Mouse (Mus musculus) erythroblast, embryonic 14.5 days (primary cell): ENCODE data around the gene B3gat2. TPM values are rescaled to one million over a fixed set of nuclear protein-coding genes. Genes with fewer than 3 reads are reported as not detected.

Source experiments
- H3K27me3 ChIP-seq: 2 replicates; pipeline ENCODE4 v1.6.1; 2012; ENCODE audit warnings: inconsistent platforms; ENCODE audit not compliant: control insufficient read depth
- H3K36me3 ChIP-seq: 2 replicates; pipeline ENCODE4 v1.6.1; 2012; ENCODE audit warnings: mild to moderate bottlenecking, inconsistent platforms; ENCODE audit not compliant: control insufficient read depth
- H3K4me1 ChIP-seq: 2 replicates; pipeline ENCODE4 v1.6.1; 2012; ENCODE audit warnings: inconsistent platforms; ENCODE audit not compliant: control insufficient read depth
- H3K4me3 ChIP-seq: replicated peaks from 2 replicates; pipeline ENCODE3; 2012; ENCODE audit warnings: moderate library complexity, mild to moderate bottlenecking, inconsistent platforms
- H3K9me3 ChIP-seq: 2 replicates; pipeline ENCODE4 v1.6.1; 2012; ENCODE audit warnings: low read length, inconsistent platforms, mixed read lengths; ENCODE audit not compliant: control insufficient read depth
- GATA1 ChIP-seq: IDR thresholded peaks from 2 replicates; pipeline ENCODE4 v1.6.1; 2012; ENCODE audit warnings: low read length, inconsistent platforms, mixed read lengths
- TAL1 ChIP-seq: IDR thresholded peaks from 3 replicates; pipeline ENCODE4 v1.6.1; 2012; ENCODE audit warnings: low read length, inconsistent platforms, mixed read lengths
- polyA plus RNA-seq: library from polyadenylated mRNA; stranded (reverse); fragments of >175 nt; gene quantifications from 2 replicates; pipeline ENCODE4 v1.2.3, GENCODE M21; 2012

Gene B3gat2
- polyA plus RNA-seq, 1 experiment: 0.01 TPM

DNA sequence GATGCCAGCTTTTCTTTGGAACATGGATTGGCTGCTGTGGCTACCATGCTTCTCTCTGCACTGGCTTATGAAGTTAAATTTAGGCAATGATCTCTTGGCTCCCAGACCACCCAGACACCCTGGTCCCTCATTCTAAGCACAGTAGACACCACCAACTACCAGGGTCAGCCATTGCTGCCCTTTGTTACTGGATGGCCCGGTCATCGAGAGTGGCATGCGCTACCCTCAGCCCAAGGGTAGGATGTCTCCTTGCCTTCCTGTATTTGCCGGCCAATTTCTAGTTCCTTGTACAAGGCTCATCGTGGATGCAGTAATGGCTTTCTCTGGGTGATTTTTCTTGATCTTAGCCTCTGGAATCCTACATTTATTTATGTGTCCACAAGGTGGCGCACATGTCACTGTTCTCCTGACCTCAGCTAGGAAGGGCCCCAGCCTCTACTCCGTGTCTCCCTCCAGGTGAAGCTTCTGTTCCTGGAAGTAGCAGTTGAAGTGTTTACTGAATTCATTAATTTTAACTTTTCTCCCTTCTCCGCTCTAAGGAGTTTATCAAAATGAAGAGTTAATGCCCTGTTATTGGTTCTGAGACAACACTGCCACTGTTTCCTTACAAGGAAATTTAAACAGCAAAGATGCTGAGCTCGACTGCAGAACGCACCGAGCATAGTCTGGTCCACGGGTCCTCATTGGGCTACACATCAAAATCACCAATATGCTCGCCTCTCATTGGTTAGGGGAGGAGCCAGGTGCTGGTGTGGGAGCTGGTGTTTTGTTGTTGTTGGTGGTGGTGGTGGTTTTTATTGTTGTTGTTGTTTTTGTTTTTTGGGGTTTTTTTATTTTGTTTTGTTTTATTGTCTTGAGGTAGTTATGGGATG is 65.6 kb downstream of the B3gat2 start:
- H3K36me3 ChIP-seq: no peaks in the 10 kb centered on the region
- no peaks in the 10 kb centered on the region for H3K27me3 ChIP-seq
- TF ChIP-seq TAL1 (no peak), GATA1 (no peak)
- no peak overlapping the region for H3K4me3 ChIP-seq
- H3K4me1 ChIP-seq: no peaks in the 10 kb centered on the region
- no peaks in the 10 kb centered on the region for H3K9me3 ChIP-seq

DNA sequence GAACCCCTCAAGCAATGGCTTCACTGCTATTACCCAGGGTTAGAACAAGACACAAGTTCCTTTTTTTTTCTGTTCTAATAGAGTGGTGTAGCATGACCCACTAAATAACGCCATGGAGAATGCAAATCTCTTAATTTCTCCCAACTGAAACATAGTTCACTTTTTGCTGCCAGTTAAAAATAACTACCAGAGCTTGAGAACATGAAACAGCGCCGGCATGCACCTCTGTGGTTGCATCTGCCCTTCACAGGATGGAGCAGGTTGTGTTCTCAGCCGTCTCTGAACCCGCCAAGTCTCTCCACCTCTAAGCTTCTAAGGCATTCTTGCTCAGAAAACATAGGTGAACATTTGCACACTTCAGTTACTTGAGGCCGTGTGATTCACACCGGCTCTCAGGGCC is 72.7 kb downstream of the B3gat2 start:
- H3K4me1 ChIP-seq: no peaks in the 10 kb centered on the region
- no peaks in the 10 kb centered on the region for H3K9me3 ChIP-seq
- TF ChIP-seq GATA1 (no peak), TAL1 (no peak)

DNA sequence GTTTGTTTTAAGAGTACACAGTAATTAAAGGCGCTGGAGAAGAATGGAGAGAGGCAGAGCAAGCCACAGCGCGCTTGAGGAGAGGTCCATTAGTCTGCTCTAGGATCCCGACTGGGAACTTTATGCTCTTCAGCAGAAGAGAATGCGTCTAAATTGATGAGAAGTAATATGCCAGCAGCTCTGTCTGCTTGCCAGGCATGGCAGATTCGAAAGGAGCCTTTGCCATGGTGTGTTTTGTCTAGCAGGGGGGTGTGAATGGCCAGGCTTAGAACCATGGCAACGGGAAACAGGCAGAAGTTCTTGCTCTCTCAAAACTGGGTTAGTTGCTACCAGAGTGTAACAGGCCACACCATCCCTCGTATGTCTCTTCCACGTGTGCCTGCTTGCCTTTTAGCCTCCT is 73.3 kb downstream of the B3gat2 start:
- TF ChIP-seq GATA1: no peak
- no peaks in the 10 kb centered on the region for H3K27me3 ChIP-seq
- no peaks in the 10 kb centered on the region for H3K9me3 ChIP-seq
- H3K4me3 ChIP-seq: no peak overlapping the region
- H3K36me3 ChIP-seq: peaks cover 4% of the 10 kb centered on the region
- H3K4me1 ChIP-seq: no peaks in the 10 kb centered on the region

More for the DNA sequence above, 72.7 kb downstream of the B3gat2 start:
- no peaks in the 10 kb centered on the region for H3K27me3 ChIP-seq
- H3K4me3 ChIP-seq: no peak overlapping the region
- H3K36me3 ChIP-seq: peaks cover 2% of the 10 kb centered on the region; the same call in 1 of the 2 replicates

DNA sequence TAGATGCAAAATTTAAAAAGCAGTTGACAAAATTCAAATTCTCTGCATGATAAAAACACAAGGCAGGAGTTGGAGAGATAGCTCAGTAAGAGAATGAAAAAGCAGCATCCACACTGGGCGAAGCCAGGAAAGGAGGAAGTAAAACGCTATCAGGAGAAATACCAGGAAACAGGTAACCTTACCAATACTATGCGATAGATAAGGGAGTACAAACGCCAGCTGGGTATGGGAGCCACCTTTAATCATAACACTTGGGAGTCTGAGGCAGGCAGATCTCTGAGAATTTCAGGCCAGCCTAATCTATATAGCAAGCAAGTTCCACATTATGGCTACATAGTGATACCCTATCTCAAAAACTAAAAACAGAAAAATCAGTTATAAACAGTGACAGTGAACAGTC is 75.1 kb downstream of the B3gat2 start:
- H3K4me1 ChIP-seq: no peaks in the 10 kb centered on the region
- TF ChIP-seq TAL1: no peak
- peaks cover 15% of the 10 kb centered on the region for H3K36me3 ChIP-seq
- H3K27me3 ChIP-seq: no peaks in the 10 kb centered on the region
- no peaks in the 10 kb centered on the region for H3K9me3 ChIP-seq
- H3K4me3 ChIP-seq: no peak overlapping the region

DNA sequence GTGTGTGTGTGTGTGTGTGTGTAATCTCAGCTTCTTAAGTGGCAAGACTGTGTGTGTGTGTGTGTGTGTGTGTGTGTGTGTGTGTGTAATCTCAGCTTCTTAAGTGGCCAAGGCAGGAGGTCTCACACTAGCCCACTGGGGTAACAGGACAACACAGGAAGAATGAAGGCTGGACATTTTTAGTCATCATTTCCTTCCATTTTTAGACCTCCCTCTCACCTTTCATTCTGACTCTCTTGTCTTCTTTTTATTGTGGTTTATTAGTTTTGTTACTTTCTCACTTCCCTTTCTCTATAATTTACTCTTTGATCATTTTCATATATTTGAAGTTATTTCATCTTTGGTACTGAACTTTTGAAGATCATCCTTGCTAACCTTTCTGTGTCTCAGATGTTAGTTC is 79.4 kb downstream of the B3gat2 start:
- no peak overlapping the region for H3K4me3 ChIP-seq
- no peaks in the 10 kb centered on the region for H3K4me1 ChIP-seq
- no peak for TF ChIP-seq TAL1
- TF ChIP-seq GATA1: no peak
- peaks cover 56% of the 10 kb centered on the region for H3K36me3 ChIP-seq
- H3K9me3 ChIP-seq: no peaks in the 10 kb centered on the region
- no peaks in the 10 kb centered on the region for H3K27me3 ChIP-seq

DNA sequence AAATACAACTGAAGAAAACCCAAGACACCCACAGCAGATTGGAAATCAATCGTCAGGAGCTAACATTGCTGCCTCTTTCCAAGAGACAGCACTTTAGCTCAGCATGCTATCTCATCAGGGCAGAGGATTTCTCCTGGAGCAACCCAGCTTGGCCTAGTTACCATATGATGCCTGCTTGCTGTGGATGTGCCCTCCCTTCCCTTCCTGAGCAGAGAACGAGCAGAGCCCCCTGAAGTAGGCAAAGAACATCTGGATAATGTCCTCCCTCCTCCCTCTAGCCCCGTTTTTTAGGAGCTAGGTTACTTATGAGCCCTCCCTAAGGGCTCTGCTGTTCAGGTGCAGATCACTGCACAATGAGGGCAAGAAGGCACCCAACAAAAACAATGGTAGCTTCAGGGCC is 81.1 kb downstream of the B3gat2 start:
- H3K36me3 ChIP-seq: peaks cover 71% of the 10 kb centered on the region

DNA sequence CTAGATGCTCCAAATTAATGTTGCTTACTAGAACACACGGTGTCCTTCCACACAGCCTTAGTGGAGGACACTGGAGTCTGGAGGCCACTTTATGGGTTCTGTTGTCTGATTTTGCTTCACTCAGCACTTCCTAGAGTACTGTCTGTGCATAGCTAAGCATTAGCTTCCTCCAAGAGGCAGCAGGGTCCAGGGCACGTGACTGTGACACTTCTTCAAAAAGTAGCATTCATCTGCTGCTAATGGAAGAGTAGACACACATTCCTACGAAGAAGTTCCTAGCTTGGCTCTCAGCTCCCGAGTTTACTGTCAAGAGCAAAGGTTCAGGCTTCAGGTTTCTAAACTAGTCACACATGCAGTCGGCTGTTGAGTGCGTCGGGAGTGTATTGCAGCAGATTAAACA is 82.2 kb downstream of the B3gat2 start:
- Histone ChIP-seq H3K4me3 (no peak overlapping the region), H3K36me3 (peaks cover 82% of the 10 kb centered on the region), H3K4me1 (no peaks in the 10 kb centered on the region), H3K9me3 (no peaks in the 10 kb centered on the region), H3K27me3 (no peaks in the 10 kb centered on the region)
- TF ChIP-seq GATA1 (no peak), TAL1 (no peak)

More for the DNA sequence above, 81.1 kb downstream of the B3gat2 start:
- H3K4me1 ChIP-seq: no peaks in the 10 kb centered on the region
- TF ChIP-seq TAL1: no peak
- no peak for TF ChIP-seq GATA1
- no peak overlapping the region for H3K4me3 ChIP-seq
- no peaks in the 10 kb centered on the region for H3K9me3 ChIP-seq
- H3K27me3 ChIP-seq: no peaks in the 10 kb centered on the region

DNA sequence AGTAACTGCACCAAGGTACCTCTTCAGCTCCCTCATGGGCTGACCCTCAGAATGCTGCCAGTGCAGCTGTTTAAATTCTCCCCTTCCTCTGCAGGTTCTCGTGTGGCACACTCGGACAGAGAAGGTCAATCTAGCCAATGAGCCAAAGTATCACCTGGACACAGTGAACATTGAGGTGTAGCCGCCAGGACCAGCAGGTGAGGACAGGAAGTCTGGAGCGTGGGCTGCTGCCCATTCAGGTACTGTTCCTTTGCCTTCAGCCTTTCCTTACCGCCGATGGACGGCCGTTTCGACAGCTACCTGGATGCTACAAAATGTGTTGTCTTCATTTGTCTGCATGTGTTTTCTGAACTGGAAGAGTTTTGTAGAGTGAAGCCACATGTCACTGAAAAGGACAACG is 83.5 kb downstream of the B3gat2 start:
- Histone ChIP-seq H3K36me3 (peaks cover 87% of the 10 kb centered on the region), H3K4me1 (no peaks in the 10 kb centered on the region)

DNA sequence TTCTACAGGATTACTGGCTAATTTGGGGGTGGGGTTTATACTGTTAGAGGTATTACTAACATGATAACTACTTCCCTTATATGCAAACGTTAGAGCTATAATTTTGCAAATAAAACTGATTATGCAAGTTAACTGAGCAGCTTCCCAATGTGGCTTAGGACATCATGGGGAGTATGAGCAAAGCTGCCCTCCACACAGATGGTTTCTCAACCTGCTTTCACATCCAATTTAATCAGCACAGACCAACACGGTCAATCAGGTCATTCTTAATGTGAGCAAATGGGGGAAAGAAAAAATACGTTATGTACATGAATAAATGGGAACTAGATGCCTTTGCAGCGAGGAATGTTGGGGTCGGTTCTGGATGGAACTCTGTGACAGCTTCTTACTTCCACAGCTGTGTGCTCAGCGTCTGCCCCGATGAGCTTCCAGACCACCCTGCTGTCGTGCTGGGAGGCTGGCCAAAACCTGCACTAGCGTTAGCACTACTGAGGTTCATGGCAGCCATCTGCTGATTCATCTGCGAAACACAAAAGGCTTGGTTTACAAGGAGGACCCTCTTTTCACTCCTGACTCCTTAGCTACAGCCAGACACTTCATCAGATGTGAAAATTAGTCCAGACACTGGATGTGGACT is 84.6 kb downstream of the B3gat2 start:
- Histone ChIP-seq H3K36me3 (peaks cover 87% of the 10 kb centered on the region), H3K27me3 (no peaks in the 10 kb centered on the region), H3K9me3 (no peaks in the 10 kb centered on the region), H3K4me1 (no peaks in the 10 kb centered on the region), H3K4me3 (no peak overlapping the region)
- TF ChIP-seq TAL1: no peak
- TF ChIP-seq GATA1: no peak

More for the DNA sequence above, 83.5 kb downstream of the B3gat2 start:
- H3K4me3 ChIP-seq: no peak overlapping the region
- no peak for TF ChIP-seq GATA1
- TF ChIP-seq TAL1: no peak
- no peaks in the 10 kb centered on the region for H3K9me3 ChIP-seq
- H3K27me3 ChIP-seq: no peaks in the 10 kb centered on the region

DNA sequence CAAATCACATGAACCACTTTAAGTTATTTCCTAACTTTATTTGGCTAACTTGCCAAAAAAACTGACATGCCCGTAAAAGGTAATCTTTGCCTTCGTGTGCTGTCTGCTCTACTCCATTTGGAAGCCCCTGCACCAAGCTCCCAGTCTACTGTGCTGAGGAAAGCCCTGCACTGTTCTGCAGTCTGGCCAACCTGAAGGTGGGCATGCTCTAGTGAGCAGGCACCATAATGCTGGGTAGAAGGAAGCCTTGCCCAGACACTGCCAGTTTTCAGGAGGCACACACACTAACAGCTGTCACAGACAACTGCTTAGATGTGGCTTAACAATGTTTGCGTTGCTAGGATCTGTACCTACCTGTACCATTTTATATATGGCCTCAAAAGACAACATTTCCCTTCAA is 94.1 kb downstream of the B3gat2 start:
- no peaks in the 10 kb centered on the region for H3K27me3 ChIP-seq
- H3K36me3 ChIP-seq: peaks cover 73% of the 10 kb centered on the region
- H3K4me1 ChIP-seq: no peaks in the 10 kb centered on the region
- no peak overlapping the region for H3K4me3 ChIP-seq
- no peaks in the 10 kb centered on the region for H3K9me3 ChIP-seq
- TF ChIP-seq GATA1: no peak
- TF ChIP-seq TAL1: no peak
